Mouse (Mus musculus) cerebellum, adult 9-11 months (tissue): ENCODE measurements around the gene Ubl7.

Experiments used
- DNase-seq: peaks from one replicate; pipeline ENCODE4 v3.0.0; 2022

The Ubl7 gene

GRCm38 (mm10) chr9:57967237-57967960 is 56.6 kb downstream of the Ubl7 start:
- peak; percentile 86 for DNase-seq

- DNase-seq = no peak
Measured at GRCm38 (mm10) chr9:57968166-57968771, 57.5 kb downstream of the Ubl7 start.

- no peak for DNase-seq
Measured at GRCm38 (mm10) chr9:57968783-57969542, 58.2 kb downstream of the Ubl7 start.

- no peak for DNase-seq
Measured at GRCm38 (mm10) chr9:57969736-57970495, 59.1 kb downstream of the Ubl7 start.

GRCm38 (mm10) chr9:57971413-57971812 is 60.6 kb downstream of the Ubl7 start:
- DNase-seq = no peak

GRCm38 (mm10) chr9:57972141-57972591 is 61.4 kb downstream of the Ubl7 start:
- DNase-seq = no peak

GRCm38 (mm10) chr9:57972776-57973439 is 62.1 kb downstream of the Ubl7 start:
- no peak for DNase-seq

GRCm38 (mm10) chr9:57973440-57974066 is 62.8 kb downstream of the Ubl7 start:
- DNase-seq = no peak

- DNase-seq = no peak
Measured at GRCm38 (mm10) chr9:57974221-57974620, 63.4 kb downstream of the Ubl7 start.

GRCm38 (mm10) chr9:57975200-57975821 is 64.5 kb downstream of the Ubl7 start:
- DNase-seq = no peak

- DNase-seq = no peak
Measured at GRCm38 (mm10) chr9:57978025-57978424, 67.2 kb downstream of the Ubl7 start.

GRCm38 (mm10) chr9:57978858-57979257 is 68.1 kb downstream of the Ubl7 start:
- DNase-seq = no peak
